Mouse (Mus musculus) stomach, embryonic 15.5 days (tissue): Measurements from ENCODE around the gene Rbx1. TPM values are rescaled to one million over a fixed set of nuclear protein-coding genes. Genes with fewer than 3 reads are reported as not detected.
"Not testable (repeated sequence)": the region's sequence is repeated elsewhere in the genome, so short reads cannot be mapped to it uniquely, and the experiment has no call there.

ENCODE experiments used
- ATAC-seq: fragments of 200-750 bp; cut with Nextera tagmentation; 2 replicates; pipeline ENCODE4 v1.8.0; 2017; ENCODE audit warnings: low read depth, moderate number of reproducible peaks, moderate TSS enrichment; ENCODE audit not compliant: insufficient read depth, low FRiP score
- H3K27ac ChIP-seq: fragments of 300-500 bp; sonication (generic); 2 replicates; pipeline ENCODE4 v1.5.1; 2015; ENCODE audit warnings: mild to moderate bottlenecking, inconsistent platforms
- H3K27me3 ChIP-seq: fragments of 300-500 bp; sonication (generic); replicated peaks from 2 replicates; pipeline ENCODE4 v1.6.1; 2015; ENCODE audit warnings: inconsistent platforms
- H3K36me3 ChIP-seq: fragments of 300-500 bp; sonication (generic); 2 replicates; pipeline ENCODE4 v1.6.1; 2015; ENCODE audit warnings: inconsistent platforms
- H3K4me1 ChIP-seq: fragments of 300-500 bp; sonication (generic); 2 replicates; pipeline ENCODE4 v1.6.1; 2015; ENCODE audit warnings: inconsistent platforms
- H3K4me2 ChIP-seq: fragments of 300-500 bp; sonication (generic); 2 replicates; pipeline ENCODE4 v1.6.1; 2015; ENCODE audit warnings: mild to moderate bottlenecking, inconsistent platforms
- H3K4me3 ChIP-seq: fragments of 300-500 bp; sonication (generic); replicated peaks from 2 replicates; pipeline ENCODE4 v1.5.1; 2015; ENCODE audit warnings: inconsistent platforms
- H3K9ac ChIP-seq: fragments of 300-500 bp; sonication (generic); 2 replicates; pipeline ENCODE4 v1.6.1; 2015; ENCODE audit warnings: inconsistent platforms
- H3K9me3 ChIP-seq: fragments of 300-500 bp; sonication (generic); 2 replicates; pipeline ENCODE4 v1.6.1; 2016; ENCODE audit warnings: inconsistent platforms
- WGBS: fragments of 180-500 bp; shearing (Covaris S2); methylation state at CpG from one replicate; pipeline ENCODE4 v1.1.7; 2015; 5-methylcytosine and 5-hydroxymethylcytosine counted together
- polyA plus RNA-seq: library from polyadenylated mRNA; unstranded; fragments of >200 nt; fragmentation: Nextera tagmentation; extraction: Ambion mirVana; gene quantifications from 2 replicates; pipeline ENCODE4 v1.2.1, GENCODE M21; 2015

Gene Rbx1
- polyA plus RNA-seq, 1 experiment from 2014 or later, result 486 TPM

DNA sequence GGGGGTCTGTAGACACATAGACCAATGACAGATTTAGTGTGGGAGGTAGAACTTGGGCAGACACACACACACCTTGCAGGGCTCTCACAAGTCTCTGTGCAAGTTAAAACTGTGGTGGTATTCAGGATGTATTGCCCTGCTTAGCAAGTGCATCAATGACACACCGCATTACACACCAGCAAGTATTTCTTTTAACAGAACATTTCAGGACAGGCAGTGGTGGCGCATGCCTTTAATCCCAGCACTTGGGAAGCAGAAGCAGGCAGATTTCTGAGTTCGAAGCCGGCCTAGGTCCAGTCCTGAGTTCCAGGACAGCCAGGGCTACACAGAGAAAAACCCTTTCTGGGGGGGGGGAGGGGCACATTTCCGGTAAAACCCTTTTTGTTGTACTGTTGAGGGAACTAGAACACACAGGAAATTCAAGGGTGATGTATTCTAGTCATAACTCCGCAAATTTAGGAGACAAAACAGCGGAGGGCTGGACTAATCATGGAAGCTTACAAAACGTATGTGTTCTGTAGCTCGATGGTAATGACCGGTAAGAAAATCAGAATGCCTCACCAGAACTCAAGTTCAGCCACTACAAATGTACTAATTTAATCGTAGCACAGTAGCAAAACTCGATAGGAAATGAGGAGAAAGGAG lies 958 bp upstream of the Rbx1 start:
- H3K36me3 ChIP-seq, result 0 out of 2 replicates have a peak, but pooled peaks cover 4% of the 10 kb centered on the region
- H3K9me3 ChIP-seq, result no peaks in the 10 kb centered on the region
- H3K27ac ChIP-seq, result peak overlapping the region; percentile 92
- H3K27me3 ChIP-seq, result no peaks in the 10 kb centered on the region
- H3K4me1 ChIP-seq, result peaks cover 13% of the 10 kb centered on the region
- H3K4me3 ChIP-seq, result peak overlapping the region; percentile 67
- no peak for ATAC-seq
- peak overlapping the region; percentile 51; the same call in 1 of the 2 replicates for H3K9ac ChIP-seq
- peak overlapping the region; percentile 78 for H3K4me2 ChIP-seq
- 71% methylated on average over 12 of the region's 12 CpGs for WGBS

- 0% methylated on average over 15 of the region's 15 CpGs for WGBS
- H3K4me2 ChIP-seq, result peak overlapping the region; percentile 55
- peak; percentile 37 for ATAC-seq
Measured at GRCm38 (mm10) chr15:81466738-81467113, 630 bp downstream of the Rbx1 start.

DNA sequence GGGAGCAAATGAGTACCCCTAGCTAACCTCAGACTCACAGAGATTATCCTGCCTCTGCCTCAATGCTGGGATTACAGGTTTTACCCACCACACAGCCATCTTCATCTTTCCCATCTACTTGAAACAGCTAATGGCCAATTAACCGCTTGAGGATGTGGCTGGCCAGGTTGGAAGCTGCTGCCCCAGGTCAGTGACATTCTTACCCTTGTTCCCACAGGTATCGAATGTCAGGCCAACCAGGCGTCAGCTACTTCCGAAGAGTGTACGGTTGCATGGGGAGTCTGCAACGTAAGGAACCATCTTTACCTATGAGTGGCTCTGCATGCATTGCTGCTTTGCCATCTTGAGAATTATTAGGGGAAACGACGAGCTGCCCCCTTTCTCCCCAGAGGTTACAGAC lies 4.6 kb downstream of the Rbx1 start:
- Histone ChIP-seq H3K27me3 (no peaks in the 10 kb centered on the region), H3K27ac (no peak overlapping the region), H3K9me3 (no peaks in the 10 kb centered on the region), H3K4me1 (peaks cover 6% of the 10 kb centered on the region; the same call in 1 of the 2 replicates), H3K9ac (no peak overlapping the region), H3K4me2 (no peak overlapping the region), H3K4me3 (no peak overlapping the region), H3K36me3 (peaks cover 44% of the 10 kb centered on the region)
- 79% methylated on average over 8 of the region's 8 CpGs for WGBS
- no peak for ATAC-seq

More at GRCm38 (mm10) chr15:81466738-81467113, 630 bp downstream of the Rbx1 start:
- Histone ChIP-seq H3K9me3 (no peaks in the 10 kb centered on the region), H3K36me3 (peaks cover 11% of the 10 kb centered on the region; the same call in 1 of the 2 replicates), H3K9ac (peak overlapping the region; percentile 53; the same call in 1 of the 2 replicates), H3K4me1 (peaks cover 13% of the 10 kb centered on the region), H3K27ac (peak overlapping the region; percentile 92), H3K4me3 (peak overlapping the region; percentile 67), H3K27me3 (no peaks in the 10 kb centered on the region)

DNA sequence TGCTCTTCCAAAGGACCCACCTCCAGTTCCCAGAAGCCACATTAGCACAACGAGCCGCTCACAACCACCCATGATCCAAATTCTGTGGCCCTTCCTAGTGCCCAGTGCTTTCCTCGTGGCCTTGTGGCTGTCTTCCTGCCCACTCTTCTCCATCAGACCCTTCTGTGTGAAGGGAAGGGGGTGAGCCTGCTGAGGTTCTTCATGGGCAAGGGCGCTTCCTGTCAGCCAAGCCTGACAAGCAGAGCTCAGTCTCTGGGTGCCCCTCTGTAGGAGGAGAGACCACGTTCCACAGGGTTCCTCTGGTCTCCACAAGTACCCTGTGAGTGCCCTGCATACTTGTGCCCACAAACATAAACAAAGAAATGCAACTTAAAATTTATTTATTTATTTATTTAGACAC lies 6.2 kb downstream of the Rbx1 start:
- H3K4me1 ChIP-seq, result peaks cover 4% of the 10 kb centered on the region; the same call in 1 of the 2 replicates
- H3K9me3 ChIP-seq, result no peaks in the 10 kb centered on the region
- H3K4me2 ChIP-seq, result no peak overlapping the region
- H3K27me3 ChIP-seq, result no peaks in the 10 kb centered on the region
- H3K36me3 ChIP-seq, result peaks cover 44% of the 10 kb centered on the region
- ATAC-seq, result no peak
- H3K27ac ChIP-seq, result no peak overlapping the region
- H3K9ac ChIP-seq, result no peak overlapping the region
- 86% methylated on average over 5 of the region's 5 CpGs for WGBS
- no peak overlapping the region for H3K4me3 ChIP-seq

- H3K27me3 ChIP-seq, result no peaks in the 10 kb centered on the region
- H3K4me2 ChIP-seq, result no peak overlapping the region
- ATAC-seq, result no peak
- H3K9ac ChIP-seq, result no peak overlapping the region
- H3K36me3 ChIP-seq, result peaks cover 39% of the 10 kb centered on the region
- H3K4me1 ChIP-seq, result no peaks in the 10 kb centered on the region
- 49% methylated on average over 3 of the region's 3 CpGs for WGBS
- H3K27ac ChIP-seq, result no peak overlapping the region
- no peak overlapping the region for H3K4me3 ChIP-seq
- no peaks in the 10 kb centered on the region for H3K9me3 ChIP-seq
Measured at GRCm38 (mm10) chr15:81475654-81476053, 9.6 kb downstream of the Rbx1 start.

GRCm38 (mm10) chr15:81476597-81476996 lies 10.5 kb downstream of the Rbx1 start:
- Histone ChIP-seq H3K36me3 (peaks cover 33% of the 10 kb centered on the region), H3K27me3 (no peaks in the 10 kb centered on the region), H3K27ac (no peak overlapping the region), H3K4me2 (no peak overlapping the region), H3K4me1 (no peaks in the 10 kb centered on the region), H3K4me3 (no peak overlapping the region), H3K9me3 (no peaks in the 10 kb centered on the region), H3K9ac (no peak overlapping the region)
- ATAC-seq, result no peak
- WGBS, result 2% methylated on average over 2 of the region's 2 CpGs

DNA sequence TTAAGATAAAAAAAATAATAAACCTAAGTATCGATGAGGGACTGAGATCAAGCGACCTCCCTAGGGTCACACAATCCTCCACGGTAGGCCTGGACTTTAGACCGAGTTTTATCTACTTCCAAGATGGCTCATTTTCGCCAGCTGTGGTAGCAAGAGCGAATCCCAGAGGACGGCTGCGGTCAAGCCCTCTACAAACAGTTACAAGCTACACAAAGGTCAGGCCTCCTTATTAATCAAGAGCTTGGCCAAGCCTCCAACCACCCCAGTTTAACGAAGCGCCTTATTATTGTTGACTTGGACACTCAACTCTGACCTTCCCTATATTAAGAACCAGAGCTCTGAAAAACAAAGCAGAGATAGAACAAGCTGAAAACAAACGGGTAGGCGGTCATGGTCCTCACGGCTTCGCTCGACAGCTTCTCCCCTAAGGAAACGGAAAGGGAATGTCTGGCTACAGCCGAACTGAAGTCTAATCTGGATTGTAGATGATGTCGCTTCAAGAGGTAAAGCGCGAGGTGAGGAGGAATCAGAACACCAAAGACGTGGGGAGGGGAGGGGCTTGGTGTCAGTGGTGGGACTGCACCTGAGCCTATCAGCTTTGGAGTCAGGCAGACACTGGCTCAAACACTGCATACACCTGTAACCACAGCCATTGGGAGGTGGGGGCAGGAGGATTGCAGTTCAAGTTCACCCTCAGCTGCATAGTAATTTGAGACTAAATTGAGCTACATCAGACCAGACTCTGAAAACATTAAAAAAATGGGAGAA lies 13.5 kb downstream of the Rbx1 start:
- Histone ChIP-seq H3K4me1 (no peaks in the 10 kb centered on the region), H3K27ac (no peak overlapping the region), H3K27me3 (no peaks in the 10 kb centered on the region), H3K4me2 (no peak overlapping the region), H3K4me3 (no peak overlapping the region), H3K36me3 (peaks cover 9% of the 10 kb centered on the region), H3K9ac (no peak overlapping the region), H3K9me3 (no peaks in the 10 kb centered on the region)
- 55% methylated on average over 21 of the region's 21 CpGs for WGBS
- no peak for ATAC-seq

- H3K9me3 ChIP-seq, H3K27me3 ChIP-seq, H3K4me2 ChIP-seq, H3K4me3 ChIP-seq, H3K9ac ChIP-seq, ATAC-seq, H3K27ac ChIP-seq, H3K4me1 ChIP-seq, H3K36me3 ChIP-seq: not testable (repeated sequence)
- 71% methylated on average over 3 of the region's 3 CpGs for WGBS
Measured at GRCm38 (mm10) chr15:81480284-81480683, 14.2 kb downstream of the Rbx1 start.

GRCm38 (mm10) chr15:81480977-81481379 lies 14.9 kb downstream of the Rbx1 start:
- peak; percentile 74 for ATAC-seq
- Histone ChIP-seq H3K36me3 (no peaks in the 10 kb centered on the region), H3K27ac (no peak overlapping the region), H3K9ac (no peak overlapping the region), H3K9me3 (no peaks in the 10 kb centered on the region), H3K4me3 (peak overlapping the region; percentile 35), H3K4me1 (no peaks in the 10 kb centered on the region), H3K27me3 (no peaks in the 10 kb centered on the region), H3K4me2 (peak overlapping the region; percentile 60)
- 9% methylated on average over 13 of the region's 13 CpGs for WGBS

DNA sequence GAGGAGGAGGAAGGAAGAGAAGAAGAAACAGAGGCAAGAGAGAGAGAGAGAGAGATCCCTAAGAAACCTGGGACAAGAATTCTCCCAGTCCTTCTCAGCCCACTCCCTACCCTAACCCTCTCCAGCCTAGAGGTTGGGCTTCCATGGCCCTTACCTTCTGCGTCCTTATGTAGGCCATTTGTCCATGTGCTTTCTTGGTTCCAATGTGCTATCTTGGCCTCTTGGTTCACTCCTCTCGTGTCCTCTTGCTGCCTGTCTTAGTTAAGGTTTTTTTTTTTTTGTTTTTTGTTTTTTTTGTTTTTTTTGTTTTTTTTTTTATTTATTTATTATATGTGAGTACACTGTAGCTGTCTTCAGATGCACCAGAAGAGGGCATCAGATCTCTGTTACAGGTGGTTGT lies 16.9 kb downstream of the Rbx1 start:
- ATAC-seq, result no peak
- WGBS, result 76% methylated on average over 2 of the region's 2 CpGs
- H3K4me2 ChIP-seq, result no peak overlapping the region

DNA sequence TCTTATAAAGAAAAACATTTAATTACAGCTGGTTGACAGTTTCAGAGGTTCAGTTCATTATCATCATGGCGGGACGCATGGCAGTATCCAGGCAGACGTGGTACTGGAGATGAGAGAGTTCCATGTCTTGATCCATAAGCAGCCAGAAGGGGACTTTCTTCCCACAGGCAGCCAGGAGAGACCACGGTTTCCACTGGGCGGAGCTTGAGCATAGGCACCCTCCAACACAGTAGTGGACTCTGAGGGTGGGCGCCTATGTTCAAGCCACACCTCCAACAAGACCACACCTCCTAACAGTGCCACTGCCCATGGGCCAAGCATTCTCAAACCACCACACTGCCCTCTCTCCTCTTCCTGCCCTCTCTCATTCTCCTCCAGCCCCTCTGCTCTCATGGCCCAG lies 17.6 kb downstream of the Rbx1 start:
- ATAC-seq, result no peak
- H3K4me2 ChIP-seq, result no peak overlapping the region
- WGBS, result 90% methylated on average over 6 of the region's 6 CpGs

More for the DNA sequence above, 16.9 kb downstream of the Rbx1 start:
- Histone ChIP-seq H3K27me3 (no peaks in the 10 kb centered on the region), H3K36me3 (no peaks in the 10 kb centered on the region), H3K27ac (no peak overlapping the region), H3K9me3 (no peaks in the 10 kb centered on the region), H3K4me3 (no peak overlapping the region), H3K9ac (no peak overlapping the region), H3K4me1 (no peaks in the 10 kb centered on the region)

DNA sequence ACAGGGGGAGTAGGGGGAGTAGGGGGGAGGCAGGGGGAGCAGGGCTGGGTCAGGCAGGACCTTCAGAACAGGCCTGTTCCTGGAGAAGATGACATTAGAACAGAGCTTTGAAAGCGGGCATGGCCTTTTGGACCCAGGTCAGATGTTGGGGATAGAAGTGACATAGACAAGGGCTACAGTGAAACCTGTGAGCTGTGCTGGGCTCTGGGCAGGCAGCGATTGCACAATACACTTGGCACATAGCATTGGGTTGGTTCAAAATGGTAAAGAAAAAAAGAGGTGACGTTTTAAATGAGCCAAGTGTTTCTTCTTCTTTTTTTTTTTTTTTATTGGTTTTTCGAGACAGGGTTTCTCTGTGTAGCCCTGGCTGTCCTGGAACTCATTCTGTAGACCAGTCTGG lies 19.4 kb downstream of the Rbx1 start:
- no peaks in the 10 kb centered on the region for H3K4me1 ChIP-seq
- no peaks in the 10 kb centered on the region for H3K36me3 ChIP-seq
- no peaks in the 10 kb centered on the region for H3K9me3 ChIP-seq
- no peak overlapping the region for H3K27ac ChIP-seq
- 74% methylated on average over 4 of the region's 4 CpGs for WGBS
- no peak overlapping the region for H3K4me2 ChIP-seq
- H3K4me3 ChIP-seq, result no peak overlapping the region
- H3K9ac ChIP-seq, result no peak overlapping the region
- no peak for ATAC-seq
- no peaks in the 10 kb centered on the region for H3K27me3 ChIP-seq

More for the DNA sequence above, 17.6 kb downstream of the Rbx1 start:
- H3K9me3 ChIP-seq, result no peaks in the 10 kb centered on the region
- no peak overlapping the region for H3K9ac ChIP-seq
- no peak overlapping the region for H3K4me3 ChIP-seq
- H3K27ac ChIP-seq, result no peak overlapping the region
- no peaks in the 10 kb centered on the region for H3K36me3 ChIP-seq
- no peaks in the 10 kb centered on the region for H3K4me1 ChIP-seq
- H3K27me3 ChIP-seq, result no peaks in the 10 kb centered on the region
